8 mouse cellular contexts compared by ENCODE assay signal in the genomic region with DNA sequence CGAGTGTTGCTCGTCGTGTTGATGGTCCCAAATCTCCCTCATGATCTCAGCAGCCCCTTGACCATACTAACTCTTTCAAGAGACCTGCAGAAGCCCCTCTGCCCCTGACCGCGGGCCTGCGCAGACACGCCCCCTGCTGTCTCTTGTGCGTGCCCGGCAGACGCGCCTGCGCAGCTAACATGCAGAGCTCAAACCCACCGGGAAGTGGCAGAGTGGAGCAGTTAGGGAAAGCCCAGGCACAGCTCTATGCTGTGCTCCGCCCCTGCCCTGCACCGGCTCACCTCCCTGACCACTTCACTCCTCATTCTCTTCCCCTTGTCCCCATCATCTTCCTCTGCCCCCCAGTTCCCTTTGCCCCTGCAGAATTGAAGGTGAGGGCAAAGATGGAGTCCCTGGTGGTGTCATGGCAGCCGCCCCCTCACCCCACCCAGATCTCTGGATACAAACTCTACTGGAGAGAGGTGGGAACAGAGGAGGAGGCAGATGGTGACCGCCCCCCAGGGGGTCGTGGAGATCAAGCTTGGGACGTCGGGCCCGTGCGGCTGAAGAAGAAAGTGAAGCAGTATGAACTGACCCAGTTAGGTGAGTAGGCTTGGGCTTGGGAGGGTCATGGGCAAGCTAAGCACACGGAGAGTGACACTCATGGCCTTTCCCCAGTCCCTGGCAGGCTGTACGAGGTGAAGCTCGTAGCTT. TPM values are rescaled to one million over a fixed set of nuclear protein-coding genes. Genes with fewer than 3 reads are reported as not detected.
A peak's percentile ranks its signal among the peaks of the same experiment; 100 is the strongest.
DNase-seq lines count a peak whose midpoint lies in the region; ATAC-seq lines count a peak whose summit lies in the region.

No protein-coding gene starts in this region.

- peaks cover 17% of the 10 kb centered on the region for H3K27me3 ChIP-seq in heart, embryonic 11.5 days (ENCODE audit: control insufficient read depth, insufficient read depth, low read length)
- no peaks in the 10 kb centered on the region for H3K27me3 ChIP-seq in forebrain, embryonic 16.5 days (replicated peaks; ENCODE audit: control insufficient read depth, insufficient read depth, low read length)
- peaks cover 14% of the 10 kb centered on the region for H3K27me3 ChIP-seq in limb, embryonic 10.5 days (ENCODE audit: low read depth, poor library complexity, severe bottlenecking)

- WGBS in heart, embryonic 11.5 days (ENCODE audit: insufficient replicate concordance), result 6% methylated on average over 25 of the region's 25 CpGs
- WGBS in forebrain, embryonic 16.5 days, result 10% methylated on average over 25 of the region's 25 CpGs
- 8% methylated on average over 25 of the region's 25 CpGs for WGBS in limb, embryonic 10.5 days

- H3K4me3 ChIP-seq in heart, embryonic 11.5 days (ENCODE audit: low read depth, low read length), result peak overlapping the region; percentile 32
- no peak overlapping the region for H3K4me3 ChIP-seq in forebrain, embryonic 16.5 days (replicated peaks; ENCODE audit: low read length)
- peak overlapping the region; percentile 41 for H3K4me3 ChIP-seq in limb, embryonic 10.5 days

- no peaks in the 10 kb centered on the region for H3K9me3 ChIP-seq in heart, embryonic 11.5 days (replicated peaks; ENCODE audit: control insufficient read depth, low read length)
- H3K9me3 ChIP-seq in forebrain, embryonic 16.5 days (ENCODE audit: control insufficient read depth, low read length), result no peaks in the 10 kb centered on the region
- no peaks in the 10 kb centered on the region for H3K9me3 ChIP-seq in limb, embryonic 10.5 days (replicated peaks)

- H3K9ac ChIP-seq in heart, embryonic 11.5 days (ENCODE audit: low read depth, low read length), result peak overlapping the region; percentile 39; the same call in 1 of the 2 replicates
- no peak overlapping the region for H3K9ac ChIP-seq in forebrain, embryonic 16.5 days (replicated peaks; ENCODE audit: low read depth, low read length)

- ATAC-seq in heart, embryonic 11.5 days (replicated peaks; ENCODE audit: insufficient number of reproducible peaks, low FRiP score, low TSS enrichment), result no peak
- 0 out of 2 replicates have a peak, but pooled peaks have one; percentile 25 for ATAC-seq in forebrain, embryonic 16.5 days

- H3K36me3 ChIP-seq in heart, embryonic 11.5 days (ENCODE audit: control insufficient read depth, insufficient read depth, low read length), result no peaks in the 10 kb centered on the region
- H3K36me3 ChIP-seq in forebrain, embryonic 16.5 days (ENCODE audit: control insufficient read depth, insufficient read depth), result 0 out of 2 replicates have a peak, but pooled peaks cover 6% of the 10 kb centered on the region
- H3K36me3 ChIP-seq in limb, embryonic 10.5 days, result peaks cover 15% of the 10 kb centered on the region

- H3K27ac ChIP-seq in heart, embryonic 11.5 days (ENCODE audit: low read depth, low read length), result no peak overlapping the region
- H3K27ac ChIP-seq in forebrain, embryonic 16.5 days (ENCODE audit: low read length), result no peak overlapping the region
- H3K27ac ChIP-seq in limb, embryonic 10.5 days, result peak overlapping the region; percentile 67

- intact Hi-C loops in heart, postnatal 10 days (cut with DNase I), result no loop called here

- H3K4me2 ChIP-seq in heart, embryonic 11.5 days, result peak overlapping the region; percentile 63
- no peak overlapping the region for H3K4me2 ChIP-seq in forebrain, embryonic 16.5 days (ENCODE audit: low read length)

- H3K4me1 ChIP-seq in heart, embryonic 11.5 days (ENCODE audit: control insufficient read depth, insufficient read depth, low read length), result peaks cover 13% of the 10 kb centered on the region; the same call in 1 of the 2 replicates
- peaks cover 7% of the 10 kb centered on the region for H3K4me1 ChIP-seq in forebrain, embryonic 16.5 days (replicated peaks; ENCODE audit: control insufficient read depth, insufficient read depth, low read length)
- peaks cover 31% of the 10 kb centered on the region for H3K4me1 ChIP-seq in limb, embryonic 10.5 days

- DNase-seq in heart, postnatal 10 days, result no peak
- peak; percentile 43 for DNase-seq in adrenal gland, adult 8-10 months
- peak; percentile 82 for DNase-seq in limb, embryonic 10.5 days (ENCODE audit: low spot score)
- DNase-seq in mesoderm, embryonic 11.5 days (ENCODE audit: low read depth, low spot score), result peak; percentile 87
- peak; percentile 71 for DNase-seq in thymus, postnatal 14 days
- no peak for DNase-seq in ovary, postnatal 10 days (ENCODE audit: low spot score)

RNA-seq across cellular contexts. Expression of gene Igdcc3, which starts 12.7 kb away (rescaled TPM):
- 6.3 and 6.8 TPM in 2 replicates for polyA plus RNA-seq in heart, embryonic 11.5 days (2014; fragmentation: Nextera tagmentation; extraction: Ambion mirVana)
- under 1 TPM; 0.22 to 0.40 TPM for total RNA-seq in heart, postnatal 10 days (2021)
- total RNA-seq in adrenal gland, adult 8-10 months (2022), result 1 to 10 TPM in 3 of 4 experiments, under 1 TPM in 1; 0.84 to 4.0 (median 2.4) TPM
- 8.3 and 8.5 TPM in 2 replicates for polyA plus RNA-seq in forebrain, embryonic 16.5 days (2015; fragmentation: Nextera tagmentation; extraction: Ambion mirVana)
- 230 and 420 TPM in 2 replicates for polyA plus RNA-seq in limb, embryonic 10.5 days (2016; fragmentation: Nextera tagmentation; extraction: Ambion mirVana)

RNA-seq across cellular contexts. Expression of gene Igdcc4, which starts 27.0 kb away (rescaled TPM):
- 11.4 and 11.8 TPM in 2 replicates for polyA plus RNA-seq in heart, embryonic 11.5 days (2014; fragmentation: Nextera tagmentation; extraction: Ambion mirVana)
- 10 to 100 TPM; 14.4 to 15.6 TPM for total RNA-seq in heart, postnatal 10 days (2021)
- total RNA-seq in adrenal gland, adult 8-10 months (2022), result 10 to 100 TPM; 28.6 to 67.1 (median 44.5) TPM
- polyA plus RNA-seq in forebrain, embryonic 16.5 days (2015; fragmentation: Nextera tagmentation; extraction: Ambion mirVana), result 13.8 and 15.2 TPM in 2 replicates
- polyA plus RNA-seq in limb, embryonic 10.5 days (2016; fragmentation: Nextera tagmentation; extraction: Ambion mirVana), result 11.1 and 11.2 TPM in 2 replicates

Comparison
In these comparisons a context has a peak if more than half of its experiments do, and no peak if none do; other contexts are left out.
1. DNase-seq: peak in adrenal gland, adult 8-10 months (single experiment), limb, embryonic 10.5 days (single experiment), mesoderm, embryonic 11.5 days (single experiment) and thymus, postnatal 14 days (single experiment); none in heart, postnatal 10 days (0 of 2) and ovary, postnatal 10 days (single experiment).
2. RNA of gene Igdcc3, which starts 12.7 kb away (polyA plus RNA-seq): 230 to 420 TPM in limb, embryonic 10.5 days; 8.3 to 8.5 TPM in forebrain, embryonic 16.5 days and 6.3 to 6.8 TPM in heart, embryonic 11.5 days; every median in the first group is over 10 times any median in the second.